In genomic region chr2:27847851-27848435, GRCm38 (mm10) we compare ENCODE assay signal across 15 mouse cellular contexts. TPM values are rescaled to one million over a fixed set of nuclear protein-coding genes. Genes with fewer than 3 reads are reported as not detected.
DNase-seq lines count a peak whose midpoint lies in the region; ATAC-seq and TF ChIP-seq lines count a peak whose summit lies in the region.
"Had no signal": no experiment of that assay in that cellular context is flagged by ENCODE, and none has a peak within 500 bp of the region (broad histone marks: within the 10 kb centered on the region; RNA-seq: fewer than 3 reads in every experiment).

No protein-coding gene starts in this region.

- no peaks in the 10 kb centered on the region for H3K36me3 ChIP-seq in kidney, embryonic 14.5 days (ENCODE audit: control insufficient read depth, insufficient read depth, low read length)
- no peaks in the 10 kb centered on the region for H3K36me3 ChIP-seq in ES-E14 (ENCODE audit: control insufficient read depth, insufficient read depth, low read length, poor library complexity, severe bottlenecking)
- H3K36me3 ChIP-seq in embryonic facial prominence, embryonic 10.5 days (replicated peaks) = no peaks in the 10 kb centered on the region
- H3K36me3 ChIP-seq in limb, embryonic 10.5 days = no peaks in the 10 kb centered on the region
- H3K36me3 ChIP-seq in hindbrain, embryonic 10.5 days = no peaks in the 10 kb centered on the region
- H3K36me3 ChIP-seq: forebrain, embryonic 12.5 days; hindbrain, embryonic 15.5 days; neural tube, embryonic 15.5 days had no signal

- no peak overlapping the region for H3K9ac ChIP-seq in kidney, embryonic 14.5 days (ENCODE audit: low read depth, low read length)
- H3K9ac ChIP-seq in ES-E14 (ENCODE audit: insufficient read depth, low read depth, low read length, poor library complexity, severe bottlenecking) = no peak overlapping the region
- H3K9ac ChIP-seq: forebrain, embryonic 12.5 days; hindbrain, embryonic 15.5 days; neural tube, embryonic 15.5 days had no signal

- H3K4me2 ChIP-seq in kidney, embryonic 14.5 days (replicated peaks; ENCODE audit: low read depth, low read length) = no peak overlapping the region
- H3K4me2 ChIP-seq: forebrain, embryonic 12.5 days; hindbrain, embryonic 15.5 days; neural tube, embryonic 15.5 days had no signal

- H3K9me3 ChIP-seq in kidney, embryonic 14.5 days (ENCODE audit: control insufficient read depth, low read length) = no peaks in the 10 kb centered on the region
- no peaks in the 10 kb centered on the region for H3K9me3 ChIP-seq in ES-E14 (ENCODE audit: control insufficient read depth, insufficient read depth, low read depth, low read length)
- no peaks in the 10 kb centered on the region for H3K9me3 ChIP-seq in embryonic facial prominence, embryonic 10.5 days
- no peaks in the 10 kb centered on the region for H3K9me3 ChIP-seq in limb, embryonic 10.5 days (replicated peaks)
- no peaks in the 10 kb centered on the region for H3K9me3 ChIP-seq in hindbrain, embryonic 10.5 days
- H3K9me3 ChIP-seq: forebrain, embryonic 12.5 days; hindbrain, embryonic 15.5 days; neural tube, embryonic 15.5 days had no signal

- no peaks in the 10 kb centered on the region for H3K27me3 ChIP-seq in kidney, embryonic 14.5 days (ENCODE audit: control insufficient read depth, insufficient read depth, low read length)
- H3K27me3 ChIP-seq in embryonic facial prominence, embryonic 10.5 days (replicated peaks; ENCODE audit: low read depth, poor library complexity, severe bottlenecking) = no peaks in the 10 kb centered on the region
- H3K27me3 ChIP-seq in limb, embryonic 10.5 days (ENCODE audit: low read depth, poor library complexity, severe bottlenecking) = no peaks in the 10 kb centered on the region
- H3K27me3 ChIP-seq in hindbrain, embryonic 10.5 days (ENCODE audit: insufficient read depth, poor library complexity, severe bottlenecking) = no peaks in the 10 kb centered on the region
- H3K27me3 ChIP-seq: forebrain, embryonic 12.5 days; hindbrain, embryonic 15.5 days; neural tube, embryonic 15.5 days had no signal

- in situ Hi-C loops in ES-E14 (cut with MboI; ENCODE audit: low sequenced_read_pairs in 2 of 2, unreplicated experiment in 2 of 2) = no loop called here

- DNase-seq in kidney, postnatal 36 days = no peak
- DNase-seq in ES-E14 (ENCODE audit: low read depth, low spot score) = no peak
- DNase-seq in embryonic facial prominence, embryonic 10.5 days (ENCODE audit: low spot score) = no peak
- DNase-seq in limb, embryonic 10.5 days (ENCODE audit: low spot score) = no peak
- DNase-seq in cerebellum, adult 8-10 months = no peak
- DNase-seq in hindbrain, embryonic 10.5 days (ENCODE audit: low spot score) = no peak
- DNase-seq: adrenal gland, postnatal 25 days; cerebellum, adult 11 months; embryo, embryonic 11 days; thymus, postnatal 4 days had no signal

- H3K4me1 ChIP-seq in kidney, embryonic 14.5 days (ENCODE audit: control insufficient read depth, insufficient read depth, low read length) = no peaks in the 10 kb centered on the region
- peaks cover 0 to 7% of the 10 kb centered on the region in 2 experiments; a peak in 1 of 4 replicates for H3K4me1 ChIP-seq in ES-E14 (ENCODE audit: control insufficient read depth in 2 of 2, insufficient read depth in 2 of 2, low read length in 2 of 2, poor library complexity in 1 of 2)
- peaks cover 23% of the 10 kb centered on the region for H3K4me1 ChIP-seq in embryonic facial prominence, embryonic 10.5 days
- peaks cover 22% of the 10 kb centered on the region for H3K4me1 ChIP-seq in limb, embryonic 10.5 days
- H3K4me1 ChIP-seq in hindbrain, embryonic 10.5 days (replicated peaks) = 0 out of 2 replicates have a peak, but pooled peaks cover 14% of the 10 kb centered on the region
- H3K4me1 ChIP-seq: forebrain, embryonic 12.5 days; hindbrain, embryonic 15.5 days; neural tube, embryonic 15.5 days had no signal

- ATAC-seq in kidney, embryonic 14.5 days (ENCODE audit: low FRiP score, low TSS enrichment) = no peak

- H3K4me3 ChIP-seq in kidney, embryonic 14.5 days (ENCODE audit: low read length) = no peak overlapping the region
- no peak overlapping the region for H3K4me3 ChIP-seq in ES-E14 (ENCODE audit: insufficient read depth in 1 of 2, low read depth in 1 of 2, low read length in 2 of 2, poor library complexity in 1 of 2, severe bottlenecking in 1 of 2)
- H3K4me3 ChIP-seq in embryonic facial prominence, embryonic 10.5 days = no peak overlapping the region
- H3K4me3 ChIP-seq in limb, embryonic 10.5 days = no peak overlapping the region
- H3K4me3 ChIP-seq in hindbrain, embryonic 10.5 days = no peak overlapping the region
- H3K4me3 ChIP-seq: forebrain, embryonic 12.5 days; hindbrain, embryonic 15.5 days; neural tube, embryonic 15.5 days had no signal

- H3K27ac ChIP-seq in kidney, embryonic 14.5 days (ENCODE audit: low read depth, low read length) = 0 out of 2 replicates have a peak overlapping the region, but pooled peaks have one; percentile 17
- no peak overlapping the region for H3K27ac ChIP-seq in ES-E14 (ENCODE audit: insufficient read depth, low read depth, low read length, poor library complexity, severe bottlenecking)
- H3K27ac ChIP-seq in embryonic facial prominence, embryonic 10.5 days (replicated peaks) = 0 out of 2 replicates have a peak overlapping the region, but pooled peaks have one; percentile 30
- peak overlapping the region; percentile 7; the same call in 1 of the 2 replicates for H3K27ac ChIP-seq in limb, embryonic 10.5 days
- no peak overlapping the region for H3K27ac ChIP-seq in hindbrain, embryonic 10.5 days
- H3K27ac ChIP-seq: forebrain, embryonic 12.5 days; hindbrain, embryonic 15.5 days; macrophage; neural tube, embryonic 15.5 days had no signal

- WGBS in kidney, embryonic 14.5 days = 62% methylated on average over 7 of the region's 7 CpGs
- whole genome bisulfite sequencing in embryonic facial prominence, embryonic 10.5 days = 69% methylated on average over 7 of the region's 7 CpGs
- 65% methylated on average over 7 of the region's 7 CpGs for WGBS in limb, embryonic 10.5 days
- whole genome bisulfite sequencing in hindbrain, embryonic 10.5 days = 61% methylated on average over 7 of the region's 7 CpGs

TF ChIP-seq in ES-E14, 5 proteins besides CTCF, POLR2A, EP300 and RAD21:
- TF ChIP-seq ZC3H11A (IDR thresholded peaks at IDR 0.05; ENCODE audit: borderline replicate concordance, low read depth, low read length) (no peak), HCFC1 (IDR thresholded peaks at IDR 0.05; ENCODE audit: borderline replicate concordance, insufficient read depth, low read length) (no peak), MAFK (IDR thresholded peaks at IDR 0.05; ENCODE audit: insufficient read depth, low read depth, low read length) (peak; percentile 29; the same call in 1 of the 2 replicates)

RNA-seq across cellular contexts. Expression of gene Col5a1, which starts 38.3 kb away (rescaled TPM):
- polyA plus RNA-seq in kidney, embryonic 14.5 days (2014; fragmentation: Nextera tagmentation; extraction: Ambion mirVana) = 41.9 and 42.3 TPM in 2 replicates
- total RNA-seq in ES-E14 (2012; rRNA removed) = 27.3 and 42.3 TPM in 2 replicates
- polyA plus RNA-seq in embryonic facial prominence, embryonic 10.5 days (2016; fragmentation: Nextera tagmentation; extraction: Ambion mirVana) = 16.5 and 19.3 TPM in 2 replicates
- 13.5 and 21.4 TPM in 2 replicates for polyA plus RNA-seq in limb, embryonic 10.5 days (2016; fragmentation: Nextera tagmentation; extraction: Ambion mirVana)
- 21.2 and 25.6 TPM in 2 replicates for polyA plus RNA-seq in hindbrain, embryonic 10.5 days (2016; fragmentation: Nextera tagmentation; extraction: Ambion mirVana)

Comparison
In these comparisons a context has a peak if more than half of its experiments do, and no peak if none do; other contexts are left out.
1. H3K27ac ChIP-seq: peak in kidney, embryonic 14.5 days (single experiment), embryonic facial prominence, embryonic 10.5 days (single experiment) and limb, embryonic 10.5 days (single experiment); none in ES-E14 (single experiment) and hindbrain, embryonic 10.5 days (single experiment).